Mouse (Mus musculus): ENCODE data around the gene Bcl2l12. TPM values are rescaled to one million over a fixed set of nuclear protein-coding genes. Genes with fewer than 3 reads are reported as not detected.

Bcl2l12 gene
- polyA plus RNA-seq, 1 experiment = 6.1 TPM

DNA sequence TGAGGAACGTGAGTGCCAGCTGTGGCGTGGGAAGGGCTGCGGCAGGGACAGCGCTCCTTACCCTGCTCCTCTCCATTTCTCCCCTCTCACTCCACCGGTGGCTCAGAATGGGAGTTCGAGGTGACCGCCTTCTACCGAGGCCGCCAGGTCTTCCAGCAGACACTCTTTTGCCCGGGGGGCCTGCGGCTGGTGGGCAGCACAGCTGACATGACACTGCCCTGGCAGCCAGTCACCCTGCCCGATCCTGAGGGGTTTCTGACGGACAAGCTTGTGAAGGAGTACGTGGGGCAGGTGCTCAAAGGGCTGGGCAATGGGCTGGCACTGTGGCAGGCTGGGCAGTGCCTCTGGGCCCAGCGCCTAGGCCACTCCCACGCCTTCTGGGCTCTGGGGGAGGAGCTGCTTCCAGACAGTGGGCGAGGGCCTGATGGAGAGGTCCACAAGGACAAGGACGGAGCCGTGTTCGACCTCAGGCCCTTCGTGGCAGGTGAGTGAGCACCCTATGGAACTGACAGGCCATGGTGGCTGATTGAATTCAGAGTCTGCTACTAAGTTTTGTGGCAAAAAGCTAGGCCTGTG, 2.1 kb upstream of the Bcl2l12 start:
- H3K27me3 ChIP-seq (ENCODE audit: control insufficient read depth) = no peaks in the 10 kb centered on the region
- H3K4me3 ChIP-seq (replicated peaks) = no peak overlapping the region
- no peaks in the 10 kb centered on the region for H3K9me3 ChIP-seq (ENCODE audit: control insufficient read depth, low read length)
- TF ChIP-seq GATA1 (IDR thresholded peaks at IDR 0.05; ENCODE audit: low read length) (no peak), TAL1 (IDR thresholded peaks at IDR 0.05; ENCODE audit: low read length) (no peak)
- H3K4me1 ChIP-seq (ENCODE audit: control insufficient read depth) = peaks cover 57% of the 10 kb centered on the region
- H3K36me3 ChIP-seq (ENCODE audit: control insufficient read depth) = peaks cover 68% of the 10 kb centered on the region

GRCm38 (mm10) chr7:44999753-45000152, 1.2 kb upstream of the Bcl2l12 start:
- TF ChIP-seq TAL1 (IDR thresholded peaks at IDR 0.05; ENCODE audit: low read length) (no peak), GATA1 (IDR thresholded peaks at IDR 0.05; ENCODE audit: low read length) (no peak)
- Histone ChIP-seq H3K9me3 (ENCODE audit: control insufficient read depth, low read length) (no peaks in the 10 kb centered on the region), H3K36me3 (ENCODE audit: control insufficient read depth) (peaks cover 68% of the 10 kb centered on the region), H3K4me3 (replicated peaks) (peak overlapping the region; percentile 55), H3K27me3 (ENCODE audit: control insufficient read depth) (no peaks in the 10 kb centered on the region), H3K4me1 (ENCODE audit: control insufficient read depth) (peaks cover 63% of the 10 kb centered on the region)

GRCm38 (mm10) chr7:44997940-44998428, 528 bp downstream of the Bcl2l12 start:
- peak overlapping the region; percentile 84 for H3K4me3 ChIP-seq (replicated peaks)
- H3K9me3 ChIP-seq (ENCODE audit: control insufficient read depth, low read length) = no peaks in the 10 kb centered on the region
- H3K36me3 ChIP-seq (ENCODE audit: control insufficient read depth) = peaks cover 69% of the 10 kb centered on the region
- H3K27me3 ChIP-seq (ENCODE audit: control insufficient read depth) = no peaks in the 10 kb centered on the region
- TF ChIP-seq TAL1 (IDR thresholded peaks at IDR 0.05; ENCODE audit: low read length) (no peak), GATA1 (IDR thresholded peaks at IDR 0.05; ENCODE audit: low read length) (no peak)
- peaks cover 63% of the 10 kb centered on the region for H3K4me1 ChIP-seq (ENCODE audit: control insufficient read depth)

- no peak for TF ChIP-seq GATA1 (IDR thresholded peaks at IDR 0.05; ENCODE audit: low read length)
- no peak for TF ChIP-seq TAL1 (IDR thresholded peaks at IDR 0.05; ENCODE audit: low read length)
- Histone ChIP-seq H3K4me3 (replicated peaks) (peak within 1 kb of the TSS; percentile 84), H3K27me3 (ENCODE audit: control insufficient read depth) (no peaks in the 10 kb centered on the region), H3K9me3 (ENCODE audit: control insufficient read depth, low read length) (no peaks in the 10 kb centered on the region), H3K4me1 (ENCODE audit: control insufficient read depth) (peaks cover 62% of the 10 kb centered on the region), H3K36me3 (ENCODE audit: control insufficient read depth) (peaks cover 69% of the 10 kb centered on the region)
These were observed 1.1 kb downstream of the Bcl2l12 start, which contains the start of gene Irf3 for GRCm38 (mm10) chr7:44997231-44997939. Gene Irf3 (plus strand): TSS chr7:44997648.

- Histone ChIP-seq H3K27me3 (ENCODE audit: control insufficient read depth) (no peaks in the 10 kb centered on the region), H3K4me3 (replicated peaks) (peak overlapping the region; percentile 84), H3K4me1 (ENCODE audit: control insufficient read depth) (peaks cover 59% of the 10 kb centered on the region), H3K9me3 (ENCODE audit: control insufficient read depth, low read length) (no peaks in the 10 kb centered on the region), H3K36me3 (ENCODE audit: control insufficient read depth) (peaks cover 68% of the 10 kb centered on the region)
- no peak for TF ChIP-seq GATA1 (IDR thresholded peaks at IDR 0.05; ENCODE audit: low read length)
- TF ChIP-seq TAL1 (IDR thresholded peaks at IDR 0.05; ENCODE audit: low read length) = no peak
These were observed 1.8 kb downstream of the Bcl2l12 start for GRCm38 (mm10) chr7:44996672-44997071.

DNA sequence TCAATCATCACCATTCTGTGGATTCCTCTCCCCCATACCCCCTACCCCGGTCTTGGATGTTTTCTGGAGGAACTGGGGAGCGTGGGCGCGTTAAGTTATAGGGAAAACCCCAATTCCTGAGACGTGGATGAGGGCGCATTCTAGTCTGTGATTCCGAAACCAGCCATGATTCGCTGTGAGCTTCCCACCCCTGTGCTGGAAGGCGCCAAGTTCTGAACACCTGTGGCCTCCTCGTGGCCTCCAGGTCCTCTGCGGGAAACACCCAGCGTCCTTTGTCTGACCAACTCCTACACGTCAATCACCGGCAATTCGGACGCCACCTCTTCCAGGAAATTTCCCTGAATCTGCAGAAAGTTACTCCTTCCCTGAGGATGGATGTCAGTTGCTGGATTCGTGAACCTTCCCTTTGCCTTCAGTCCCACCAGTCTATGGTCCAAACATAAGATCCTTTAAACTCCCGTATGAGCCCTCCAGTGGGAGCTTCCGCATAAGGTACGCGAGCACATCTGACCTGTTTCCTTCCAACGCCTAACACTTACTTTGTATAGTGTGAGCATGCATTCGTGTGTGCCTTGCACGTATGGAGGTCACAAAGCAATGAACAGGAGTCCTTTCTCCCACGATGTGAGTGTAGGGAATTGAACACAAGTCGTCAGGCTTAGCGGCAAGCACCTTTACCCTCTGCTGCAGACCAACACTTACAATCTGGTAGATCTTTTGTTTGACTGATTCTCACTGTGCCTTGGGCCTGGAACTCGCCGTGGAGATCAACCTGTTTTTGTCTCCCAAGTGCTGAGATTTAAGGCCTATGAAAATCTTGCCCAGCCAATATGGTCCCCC, 11.4 kb downstream of the Bcl2l12 start:
- H3K36me3 ChIP-seq (ENCODE audit: control insufficient read depth) = peaks cover 37% of the 10 kb centered on the region
- TF ChIP-seq GATA1 (IDR thresholded peaks at IDR 0.05; ENCODE audit: low read length) (no peak), TAL1 (IDR thresholded peaks at IDR 0.05; ENCODE audit: low read length) (no peak)
- no peaks in the 10 kb centered on the region for H3K27me3 ChIP-seq (ENCODE audit: control insufficient read depth)
- no peaks in the 10 kb centered on the region for H3K9me3 ChIP-seq (ENCODE audit: control insufficient read depth, low read length)
- H3K4me1 ChIP-seq (ENCODE audit: control insufficient read depth) = peaks cover 53% of the 10 kb centered on the region
- peak overlapping the region; percentile 87 for H3K4me3 ChIP-seq (replicated peaks)

- peaks cover 53% of the 10 kb centered on the region for H3K4me1 ChIP-seq (ENCODE audit: control insufficient read depth)
- H3K9me3 ChIP-seq (ENCODE audit: control insufficient read depth, low read length) = no peaks in the 10 kb centered on the region
- no peak for TF ChIP-seq GATA1 (IDR thresholded peaks at IDR 0.05; ENCODE audit: low read length)
- TF ChIP-seq TAL1 (IDR thresholded peaks at IDR 0.05; ENCODE audit: low read length) = no peak
- no peaks in the 10 kb centered on the region for H3K27me3 ChIP-seq (ENCODE audit: control insufficient read depth)
- H3K36me3 ChIP-seq (ENCODE audit: control insufficient read depth) = peaks cover 39% of the 10 kb centered on the region
- H3K4me3 ChIP-seq (replicated peaks) = peak within 1 kb of the TSS; percentile 87
These were observed 12.2 kb downstream of the Bcl2l12 start, which contains the start of gene Prmt1 for GRCm38 (mm10) chr7:44986192-44986878. Gene Prmt1 (minus strand): TSS chr7:44986568.

- no peaks in the 10 kb centered on the region for H3K27me3 ChIP-seq (ENCODE audit: control insufficient read depth)
- peaks cover 40% of the 10 kb centered on the region for H3K36me3 ChIP-seq (ENCODE audit: control insufficient read depth)
- peak overlapping the region; percentile 87 for H3K4me3 ChIP-seq (replicated peaks)
- peaks cover 53% of the 10 kb centered on the region for H3K4me1 ChIP-seq (ENCODE audit: control insufficient read depth)
- TF ChIP-seq TAL1 (IDR thresholded peaks at IDR 0.05; ENCODE audit: low read length) (no peak), GATA1 (IDR thresholded peaks at IDR 0.05; ENCODE audit: low read length) (no peak)
- H3K9me3 ChIP-seq (ENCODE audit: control insufficient read depth, low read length) = no peaks in the 10 kb centered on the region
These were observed 12.8 kb downstream of the Bcl2l12 start for GRCm38 (mm10) chr7:44985595-44986191.
